Comparison of ENCODE assay signal across 1 mouse cellular context in genomic region chr2:144231115-144231514, GRCm38 (mm10).
A peak's percentile ranks its signal among the peaks of the same experiment; 100 is the strongest.
TF ChIP-seq lines count a peak whose summit lies in the region.

No protein-coding gene starts in this region.

TF ChIP-seq in MEL, 35 proteins besides CTCF, POLR2A, EP300 and RAD21 (continued from another document):
- TF ChIP-seq GABPA (IDR thresholded peaks at IDR 0.05; ENCODE audit: low read depth, low read length) (no peak), USF1 (IDR thresholded peaks at IDR 0.05; ENCODE audit: low read depth, low read length) (no peak; the same call in 1 of the 2 replicates), TCF12 (IDR thresholded peaks at IDR 0.05; ENCODE audit: low read depth, low read length) (peak; percentile 69), MEF2A (IDR thresholded peaks at IDR 0.05; ENCODE audit: extremely low read depth, insufficient replicate concordance, low read depth, low read length, poor library complexity, severe bottlenecking) (no peak), ZC3H11A (IDR thresholded peaks at IDR 0.05; ENCODE audit: low read depth, low read length) (0 out of 2 replicates have a peak, but pooled peaks have one; percentile 15), ZKSCAN1 (IDR thresholded peaks at IDR 0.05; ENCODE audit: low read depth, low read length) (no peak), ELF1 (IDR thresholded peaks at IDR 0.05; ENCODE audit: low read depth, low read length) (0 out of 2 replicates have a peak, but pooled peaks have one; percentile 36), NELFE (IDR thresholded peaks at IDR 0.05; ENCODE audit: low read depth, low read length) (peak; percentile 92), KAT2A (conservative IDR thresholded peaks at IDR 0.05; ENCODE audit: low read depth, low read length) (no peak; the same call in 1 of the 2 replicates), MAZ (IDR thresholded peaks at IDR 0.05; ENCODE audit: low read depth, low read length) (peak; percentile 87; the same call in 1 of the 2 replicates)
